Mouse (Mus musculus): ENCODE results near the gene Slc6a4.
"Not testable (repeated sequence)": the region's sequence is repeated elsewhere in the genome, so short reads cannot be mapped to it uniquely, and the experiment has no call there.

Gene Slc6a4

GRCm38 (mm10) chr11:77019539-77019938 lies 21.1 kb downstream of the Slc6a4 start:
- no peak for DNase-seq

GRCm38 (mm10) chr11:77021749-77022396 lies 23.5 kb downstream of the Slc6a4 start:
- peak; percentile 32 for DNase-seq

GRCm38 (mm10) chr11:77026559-77026958 lies 28.2 kb downstream of the Slc6a4 start:
- no peak for DNase-seq

GRCm38 (mm10) chr11:77028157-77028556 lies 29.8 kb downstream of the Slc6a4 start:
- DNase-seq, result no peak

- no peak for DNase-seq
Measured at GRCm38 (mm10) chr11:77031151-77031934, 32.9 kb downstream of the Slc6a4 start.

- no peak for DNase-seq
Measured at GRCm38 (mm10) chr11:77041891-77042290, 43.5 kb downstream of the Slc6a4 start.

GRCm38 (mm10) chr11:77042816-77043215 lies 44.4 kb downstream of the Slc6a4 start:
- peak; percentile 5 for DNase-seq

GRCm38 (mm10) chr11:77061951-77062350 lies 63.5 kb downstream of the Slc6a4 start:
- DNase-seq, result no peak

GRCm38 (mm10) chr11:77063406-77063805 lies 65.0 kb downstream of the Slc6a4 start:
- DNase-seq, result no peak

- DNase-seq, result no peak
Measured at GRCm38 (mm10) chr11:77068825-77069224, 70.4 kb downstream of the Slc6a4 start.

GRCm38 (mm10) chr11:77070721-77071120 lies 72.3 kb downstream of the Slc6a4 start:
- peak; percentile 13 for DNase-seq

GRCm38 (mm10) chr11:77077331-77077730 lies 78.9 kb downstream of the Slc6a4 start:
- not testable (repeated sequence) for DNase-seq

- DNase-seq, result no peak
Measured at GRCm38 (mm10) chr11:77077792-77078191, 79.4 kb downstream of the Slc6a4 start.

- DNase-seq, result peak; percentile 95
Measured at GRCm38 (mm10) chr11:77078273-77079134, 80.1 kb downstream of the Slc6a4 start, which contains the start of gene Nsrp1. TSS of gene Nsrp1 (minus strand) at chr11:77078435.

GRCm38 (mm10) chr11:77079361-77079760 lies 81.0 kb downstream of the Slc6a4 start:
- DNase-seq, result no peak

Data from kidney, postnatal 14 days (tissue).